Comparison of ENCODE assay signal across 10 mouse cellular contexts in the genomic region with DNA sequence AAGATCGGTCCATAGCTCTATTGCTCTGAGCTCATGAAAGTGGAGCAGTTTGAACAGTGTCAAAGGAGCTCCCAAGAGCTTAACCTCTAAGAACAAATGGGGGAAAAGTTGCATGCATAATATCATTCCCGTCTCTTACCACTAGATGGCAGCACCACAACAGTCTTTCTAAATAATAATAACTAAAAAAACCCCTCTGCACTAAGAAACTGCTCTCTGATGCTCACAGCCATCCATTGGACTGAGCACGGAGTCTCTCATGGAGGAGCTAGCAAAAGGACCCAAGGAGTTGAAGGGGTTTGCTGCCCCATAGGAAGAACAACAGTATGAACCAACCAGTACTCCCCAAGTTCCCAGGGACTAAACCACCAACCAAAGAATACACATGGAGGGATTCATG. TPM values are rescaled to one million over a fixed set of nuclear protein-coding genes. Genes with fewer than 3 reads are reported as not detected.
DNase-seq lines count a peak whose midpoint lies in the region; ATAC-seq and TF ChIP-seq lines count a peak whose summit lies in the region.
"Had no signal": no experiment of that assay in that cellular context is flagged by ENCODE, and none has a peak within 500 bp of the region (broad histone marks: within the 10 kb centered on the region; RNA-seq: fewer than 3 reads in every experiment).

No protein-coding gene starts in this region.

- WGBS in hindbrain, postnatal 0 days, result 28% methylated on average over 3 of the region's 3 CpGs

- H3K4me2 ChIP-seq in hindbrain, postnatal 0 days (ENCODE audit: low read depth, low read length), result no peak overlapping the region
- H3K4me2 ChIP-seq: limb, embryonic 13.5 days had no signal

- TF ChIP-seq RAD21 in MEL (IDR thresholded peaks at IDR 0.05; ENCODE audit: low read depth, low read length), result peak; percentile 54

- intact Hi-C loops in heart, postnatal 36 days (cut with DNase I), result loop anchor here (2.0 kb wide), 1 partner anchor 122 kb away; no protein-coding TSS in a partner anchor

- no peaks in the 10 kb centered on the region for H3K79me2 ChIP-seq in MEL (ENCODE audit: control insufficient read depth, insufficient read depth, low read length, poor library complexity)

- TF ChIP-seq POLR2A in MEL (IDR thresholded peaks at IDR 0.05; ENCODE audit: control insufficient read depth in 1 of 2, insufficient read depth in 1 of 2, low read depth in 1 of 2, low read length in 2 of 2, poor library complexity in 1 of 2), result no peak

- H3K27ac ChIP-seq in MEL (ENCODE audit: control insufficient read depth, low read depth, low read length), result no peak overlapping the region
- no peak overlapping the region for H3K27ac ChIP-seq in hindbrain, postnatal 0 days
- H3K27ac ChIP-seq: limb, embryonic 13.5 days had no signal

- peak in 2 of 3 experiments; percentile 42 to 60; a peak in 4 of 6 replicates for TF ChIP-seq CTCF in MEL (IDR thresholded peaks at IDR 0.05 in 2 of 3, conservative IDR thresholded peaks at IDR 0.05 in 1 of 3; ENCODE audit: control insufficient read depth in 1 of 3, insufficient read depth in 1 of 3, low read depth in 2 of 3, low read length in 3 of 3, poor library complexity in 1 of 3, severe bottlenecking in 1 of 3)
- TF ChIP-seq CTCF in hindbrain, postnatal 0 days (IDR thresholded peaks at IDR 0.05; ENCODE audit: low read depth), result peak; percentile 67

- peak; percentile 14 for DNase-seq in heart, postnatal 4 days
- no peak for DNase-seq in heart, postnatal 36 days
- DNase-seq in 416B (ENCODE audit: low read depth) (peak; percentile 55), MEL (ENCODE audit: low read depth, low spot score) (peak; percentile 46)
- peak; percentile 68 for DNase-seq in hindbrain, postnatal 0 days (ENCODE audit: low spot score)
- DNase-seq in skeletal muscle tissue, adult 2 months (ENCODE audit: low read depth, low spot score), result peak; percentile 3
- DNase-seq in layer of hippocampus, postnatal 14 days (ENCODE audit: low spot score in 2 of 2), result no peak

- ATAC-seq in hindbrain, postnatal 0 days, result no peak
- ATAC-seq in megakaryocyte, adult 5-6 weeks (ENCODE audit: poor library complexity, severe bottlenecking), result no peak; the same call in 1 of the 2 replicates

- H3K4me1 ChIP-seq in MEL (ENCODE audit: control insufficient read depth in 1 of 2, insufficient read depth in 2 of 2, low read length in 2 of 2), result no peaks in the 10 kb centered on the region
- H3K4me1 ChIP-seq in hindbrain, postnatal 0 days (ENCODE audit: insufficient read depth, low read length), result no peaks in the 10 kb centered on the region
- H3K4me1 ChIP-seq: limb, embryonic 13.5 days had no signal

- H3K4me3 ChIP-seq in MEL (ENCODE audit: control insufficient read depth in 1 of 2, insufficient read depth in 1 of 2, low read depth in 2 of 2, low read length in 2 of 2), result no peak overlapping the region
- H3K4me3 ChIP-seq in hindbrain, postnatal 0 days (ENCODE audit: low read length), result no peak overlapping the region
- H3K4me3 ChIP-seq: limb, embryonic 13.5 days had no signal

- TF ChIP-seq EP300 in MEL (IDR thresholded peaks at IDR 0.05; ENCODE audit: low read depth in 1 of 2, low read length in 2 of 2), result no peak

- H3K36me3 ChIP-seq in MEL (ENCODE audit: control insufficient read depth in 1 of 2, insufficient read depth in 2 of 2, low read length in 2 of 2), result no peaks in the 10 kb centered on the region
- no peaks in the 10 kb centered on the region for H3K36me3 ChIP-seq in hindbrain, postnatal 0 days (ENCODE audit: insufficient read depth, low read length)
- H3K36me3 ChIP-seq: limb, embryonic 13.5 days had no signal

- H3K9me3 ChIP-seq in MEL (replicated peaks; ENCODE audit: insufficient read depth, low read length), result no peaks in the 10 kb centered on the region
- H3K9me3 ChIP-seq in hindbrain, postnatal 0 days (ENCODE audit: low read length), result no peaks in the 10 kb centered on the region
- H3K9me3 ChIP-seq: limb, embryonic 13.5 days had no signal

- no peak overlapping the region for H3K9ac ChIP-seq in MEL (ENCODE audit: control insufficient read depth, low read depth, low read length, poor library complexity, severe bottlenecking)
- no peak overlapping the region for H3K9ac ChIP-seq in hindbrain, postnatal 0 days (replicated peaks; ENCODE audit: low read length)
- H3K9ac ChIP-seq: limb, embryonic 13.5 days had no signal

- H3K27me3 ChIP-seq in MEL (ENCODE audit: control insufficient read depth in 1 of 2, insufficient read depth in 2 of 2, low read length in 2 of 2), result no peaks in the 10 kb centered on the region; a peak in 1 of 4 replicates
- H3K27me3 ChIP-seq in hindbrain, postnatal 0 days (ENCODE audit: insufficient read depth, low read length), result no peaks in the 10 kb centered on the region
- H3K27me3 ChIP-seq: limb, embryonic 13.5 days had no signal

TF ChIP-seq in MEL, 35 proteins besides CTCF, POLR2A, EP300 and RAD21:
- no peak for TF ChIP-seq TBP (IDR thresholded peaks at IDR 0.05; ENCODE audit: low read depth, low read length)
- no peak for TF ChIP-seq UBTF (IDR thresholded peaks at IDR 0.05; ENCODE audit: borderline replicate concordance, insufficient read depth, low read depth, low read length)
- TF ChIP-seq CHD2 (IDR thresholded peaks at IDR 0.05; ENCODE audit: low read length), result no peak
- TF ChIP-seq ZNF384 (IDR thresholded peaks at IDR 0.05; ENCODE audit: low read depth, low read length), result no peak
- TF ChIP-seq SMC3 (IDR thresholded peaks at IDR 0.05; ENCODE audit: low read depth, low read length), result peak; percentile 49
- no peak for TF ChIP-seq POLR2AphosphoS5 (IDR thresholded peaks at IDR 0.05; ENCODE audit: borderline replicate concordance, low read depth, low read length)
- TF ChIP-seq NELFE (IDR thresholded peaks at IDR 0.05; ENCODE audit: low read depth, low read length), result no peak

RNA-seq across cellular contexts. Expression of gene Krtap28-13, which starts 4.1 kb away (rescaled TPM):
- total RNA-seq in heart, postnatal 4 days (2021), result not detected
- total RNA-seq in heart, postnatal 36 days (2021), result not detected
- not detected in 2 replicates for total RNA-seq in MEL (2012; rRNA removed)
- polyA plus RNA-seq in MEL (2012; ENCODE audit: insufficient read depth in 1 of 2, insufficient read length in 2 of 2, low read depth in 1 of 2, low replicate concordance in 2 of 2, missing spikeins in 1 of 2), result not detected
- total RNA-seq in hindbrain, postnatal 0 days (2014; rRNA removed), result not detected in 2 replicates
- not detected in 2 replicates for polyA plus RNA-seq in hindbrain, postnatal 0 days (2015; fragmentation: Nextera tagmentation; extraction: Ambion mirVana)
- not detected for total RNA-seq in layer of hippocampus, postnatal 14 days (2021)
- total RNA-seq in megakaryocyte, adult 5-6 weeks (2015), result not detected in 2 replicates
- not detected in 2 replicates for total RNA-seq in megakaryocyte, adult 5-6 weeks (2017)
- total RNA-seq: common myeloid progenitor, adult 5-6 weeks had no signal
- polyA plus RNA-seq: limb, embryonic 13.5 days had no signal

RNA-seq across cellular contexts. Expression of gene A030005K14Rik, which starts 5.7 kb away (rescaled TPM):
- not detected for total RNA-seq in heart, postnatal 4 days (2021)
- not detected for total RNA-seq in heart, postnatal 36 days (2021)
- total RNA-seq in MEL (2012; rRNA removed), result not detected in 2 replicates
- not detected for polyA plus RNA-seq in MEL (2012; ENCODE audit: insufficient read depth in 1 of 2, insufficient read length in 2 of 2, low read depth in 1 of 2, low replicate concordance in 2 of 2, missing spikeins in 1 of 2)
- not detected in 2 replicates for total RNA-seq in hindbrain, postnatal 0 days (2014; rRNA removed)
- not detected in 2 replicates for polyA plus RNA-seq in hindbrain, postnatal 0 days (2015; fragmentation: Nextera tagmentation; extraction: Ambion mirVana)
- not detected for total RNA-seq in layer of hippocampus, postnatal 14 days (2021)
- not detected in 2 replicates for total RNA-seq in megakaryocyte, adult 5-6 weeks (2015)
- total RNA-seq in megakaryocyte, adult 5-6 weeks (2017), result not detected in 2 replicates
- total RNA-seq: common myeloid progenitor, adult 5-6 weeks had no signal
- polyA plus RNA-seq: limb, embryonic 13.5 days had no signal

RNA-seq across cellular contexts. Expression of gene Gm47969, which starts 20.1 kb away (rescaled TPM):
- not detected for total RNA-seq in heart, postnatal 4 days (2021)
- total RNA-seq in heart, postnatal 36 days (2021), result not detected
- total RNA-seq in MEL (2012; rRNA removed), result not detected in 2 replicates
- not detected for polyA plus RNA-seq in MEL (2012; ENCODE audit: insufficient read depth in 1 of 2, insufficient read length in 2 of 2, low read depth in 1 of 2, low replicate concordance in 2 of 2, missing spikeins in 1 of 2)
- total RNA-seq in hindbrain, postnatal 0 days (2014; rRNA removed), result not detected in 2 replicates
- polyA plus RNA-seq in hindbrain, postnatal 0 days (2015; fragmentation: Nextera tagmentation; extraction: Ambion mirVana), result not detected in 2 replicates
- not detected for total RNA-seq in layer of hippocampus, postnatal 14 days (2021)
- total RNA-seq in megakaryocyte, adult 5-6 weeks (2015), result not detected in 2 replicates
- not detected in 2 replicates for total RNA-seq in megakaryocyte, adult 5-6 weeks (2017)
- total RNA-seq: common myeloid progenitor, adult 5-6 weeks had no signal
- polyA plus RNA-seq: limb, embryonic 13.5 days had no signal

RNA-seq across cellular contexts. Expression of gene Krtap28-10, which starts 22.6 kb away (rescaled TPM):
- total RNA-seq in heart, postnatal 4 days (2021), result not detected
- not detected for total RNA-seq in heart, postnatal 36 days (2021)
- not detected in 2 replicates for total RNA-seq in MEL (2012; rRNA removed)
- not detected for polyA plus RNA-seq in MEL (2012; ENCODE audit: insufficient read depth in 1 of 2, insufficient read length in 2 of 2, low read depth in 1 of 2, low replicate concordance in 2 of 2, missing spikeins in 1 of 2)
- not detected in 2 replicates for total RNA-seq in hindbrain, postnatal 0 days (2014; rRNA removed)
- not detected in 2 replicates for polyA plus RNA-seq in hindbrain, postnatal 0 days (2015; fragmentation: Nextera tagmentation; extraction: Ambion mirVana)
- not detected for total RNA-seq in layer of hippocampus, postnatal 14 days (2021)
- total RNA-seq in megakaryocyte, adult 5-6 weeks (2015), result not detected in 2 replicates
- not detected in 2 replicates for total RNA-seq in megakaryocyte, adult 5-6 weeks (2017)
- total RNA-seq: common myeloid progenitor, adult 5-6 weeks had no signal
- polyA plus RNA-seq: limb, embryonic 13.5 days had no signal

RNA-seq across cellular contexts. Expression of gene Slc19a3, which starts 26.6 kb away (rescaled TPM):
- 1 to 10 TPM in 1 of 2 experiments, under 1 TPM in 1; 0.83 to 1.5 TPM for total RNA-seq in heart, postnatal 4 days (2021)
- total RNA-seq in heart, postnatal 36 days (2021), result under 1 TPM; 0.43 to 0.67 TPM
- total RNA-seq in MEL (2012; rRNA removed), result not detected in 2 replicates
- not detected for polyA plus RNA-seq in MEL (2012; ENCODE audit: insufficient read depth in 1 of 2, insufficient read length in 2 of 2, low read depth in 1 of 2, low replicate concordance in 2 of 2, missing spikeins in 1 of 2)
- 1.5 and 1.8 TPM in 2 replicates for total RNA-seq in hindbrain, postnatal 0 days (2014; rRNA removed)
- polyA plus RNA-seq in hindbrain, postnatal 0 days (2015; fragmentation: Nextera tagmentation; extraction: Ambion mirVana), result 1.3 and 1.7 TPM in 2 replicates
- total RNA-seq in layer of hippocampus, postnatal 14 days (2021), result 1 to 10 TPM; 2.4 to 3.7 TPM
- not detected in 2 replicates for total RNA-seq in megakaryocyte, adult 5-6 weeks (2015)
- total RNA-seq in megakaryocyte, adult 5-6 weeks (2017), result not detected in 2 replicates
- total RNA-seq: common myeloid progenitor, adult 5-6 weeks had no signal

Comparison
In these comparisons a context has a peak if more than half of its experiments do, and no peak if none do; other contexts are left out.
1. DNase-seq: peak in heart, postnatal 4 days (single experiment), 416B (single experiment), MEL (single experiment), hindbrain, postnatal 0 days (single experiment) and skeletal muscle tissue, adult 2 months (single experiment); none in heart, postnatal 36 days (0 of 2) and layer of hippocampus, postnatal 14 days (0 of 2).